In the genomic region with DNA sequence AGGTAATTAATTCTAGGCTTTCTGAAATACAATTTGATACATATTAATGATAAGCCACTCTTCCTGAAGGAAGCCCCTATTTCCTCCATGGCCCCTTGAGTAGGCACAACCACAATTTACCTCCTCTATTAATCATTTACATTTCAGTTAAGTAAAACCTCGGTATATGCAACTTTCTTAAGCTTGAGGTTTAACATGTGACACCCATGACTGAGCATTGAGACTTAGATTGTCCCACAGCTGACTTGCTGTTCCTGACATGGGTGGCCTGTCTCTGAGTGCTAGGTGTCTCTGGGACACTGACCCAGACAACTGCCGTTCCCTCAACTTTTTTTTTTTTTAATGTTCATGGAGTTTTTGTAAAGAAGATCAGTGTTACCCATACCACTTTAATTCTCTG, we compare ENCODE assay signal across 28 mouse cellular contexts.
DNase-seq lines count a peak whose midpoint lies in the region; ATAC-seq and TF ChIP-seq lines count a peak whose summit lies in the region.
"Had no signal": no experiment of that assay in that cellular context is flagged by ENCODE, and none has a peak within 500 bp of the region (broad histone marks: within the 10 kb centered on the region; RNA-seq: fewer than 3 reads in every experiment).

No protein-coding gene starts in this region.

- POLR2A ChIA-PET in Patski (lab: Charles Lee), result interaction anchor here (0.6 to 0.7 kb wide), 2 partner anchors 16 to 70 kb away, joined by 3 to 5 read pairs; no protein-coding TSS in a partner anchor

- no peaks in the 10 kb centered on the region for H3K9me3 ChIP-seq in intestine, postnatal 0 days (ENCODE audit: control insufficient read depth)
- no peaks in the 10 kb centered on the region for H3K9me3 ChIP-seq in intestine, embryonic 16.5 days (ENCODE audit: control insufficient read depth, low read length)
- H3K9me3 ChIP-seq in kidney, embryonic 15.5 days (replicated peaks), result no peaks in the 10 kb centered on the region
- no peaks in the 10 kb centered on the region for H3K9me3 ChIP-seq in kidney, postnatal 0 days (replicated peaks; ENCODE audit: low read length)
- H3K9me3 ChIP-seq in liver, embryonic 12.5 days (replicated peaks), result no peaks in the 10 kb centered on the region
- H3K9me3 ChIP-seq: embryonic facial prominence, embryonic 13.5 days; embryonic facial prominence, embryonic 15.5 days; forebrain, embryonic 10.5 days; forebrain, embryonic 12.5 days; G1E had no signal

- no peak overlapping the region for H3K4me3 ChIP-seq in intestine, postnatal 0 days (ENCODE audit: low read depth, low read length)
- H3K4me3 ChIP-seq in intestine, embryonic 16.5 days (ENCODE audit: low read length), result no peak overlapping the region
- H3K4me3 ChIP-seq in kidney, embryonic 15.5 days (replicated peaks), result no peak overlapping the region
- H3K4me3 ChIP-seq in kidney, postnatal 0 days (replicated peaks; ENCODE audit: low read depth, low read length), result no peak overlapping the region
- H3K4me3 ChIP-seq in liver, embryonic 12.5 days, result no peak overlapping the region
- H3K4me3 ChIP-seq: embryonic facial prominence, embryonic 13.5 days; embryonic facial prominence, embryonic 15.5 days; erythroblast, embryonic 14.5 days; forebrain, embryonic 10.5 days; forebrain, embryonic 12.5 days had no signal

- peaks cover 23% of the 10 kb centered on the region for H3K36me3 ChIP-seq in intestine, postnatal 0 days (ENCODE audit: control insufficient read depth, insufficient read depth)
- no peaks in the 10 kb centered on the region for H3K36me3 ChIP-seq in intestine, embryonic 16.5 days (ENCODE audit: control insufficient read depth, insufficient read depth, low read length)
- H3K36me3 ChIP-seq in kidney, embryonic 15.5 days, result no peaks in the 10 kb centered on the region
- no peaks in the 10 kb centered on the region for H3K36me3 ChIP-seq in kidney, postnatal 0 days (ENCODE audit: insufficient read depth, low read length)
- no peaks in the 10 kb centered on the region for H3K36me3 ChIP-seq in liver, embryonic 12.5 days
- H3K36me3 ChIP-seq: embryonic facial prominence, embryonic 13.5 days; embryonic facial prominence, embryonic 15.5 days; G1E had no signal

- peak; percentile 38; the same call in 1 of the 2 replicates for ATAC-seq in intestine, postnatal 0 days
- ATAC-seq in intestine, embryonic 16.5 days, result no peak; the same call in 1 of the 2 replicates
- ATAC-seq in kidney, embryonic 15.5 days (replicated peaks; ENCODE audit: low FRiP score), result peak; percentile 83
- ATAC-seq in kidney, postnatal 0 days (replicated peaks; ENCODE audit: low FRiP score, low read depth), result peak; percentile 46; the same call in 1 of the 2 replicates
- ATAC-seq in Patski, result peak; percentile 38
- no peak for ATAC-seq in liver, embryonic 12.5 days
- ATAC-seq: CD4-positive, CD25-positive, alpha-beta regulatory T cell, adult 4 months; forebrain, embryonic 14.5 days had no signal

- CTCF ChIA-PET in Patski (lab: Charles Lee), result interaction anchor here (1.2 to 3.5 kb wide), 4 partner anchors 12 to 124 kb away, joined by 3 to 16 read pairs (median 5); no protein-coding TSS in a partner anchor

- no peak overlapping the region for H3K27ac ChIP-seq in intestine, postnatal 0 days (ENCODE audit: low read depth, low read length)
- no peak overlapping the region for H3K27ac ChIP-seq in intestine, embryonic 16.5 days (ENCODE audit: low read length)
- peak overlapping the region; percentile 66 for H3K27ac ChIP-seq in kidney, embryonic 15.5 days
- H3K27ac ChIP-seq in kidney, postnatal 0 days, result no peak overlapping the region
- H3K27ac ChIP-seq in liver, embryonic 12.5 days, result no peak overlapping the region
- H3K27ac ChIP-seq: embryonic facial prominence, embryonic 13.5 days; embryonic facial prominence, embryonic 15.5 days; forebrain, embryonic 10.5 days; forebrain, embryonic 12.5 days had no signal

- no peak for TF ChIP-seq CTCF in intestine, postnatal 0 days (IDR thresholded peaks at IDR 0.05; ENCODE audit: low read depth)
- no peak for TF ChIP-seq CTCF in kidney, postnatal 0 days (IDR thresholded peaks at IDR 0.05; ENCODE audit: low read depth)
- no peak for TF ChIP-seq CTCF in Patski (IDR thresholded peaks at IDR 0.05)

- WGBS in intestine, postnatal 0 days, result 48% methylated on average over 2 of the region's 2 CpGs
- 67% methylated on average over 2 of the region's 2 CpGs for WGBS in intestine, embryonic 16.5 days
- WGBS in kidney, embryonic 15.5 days, result 48% methylated on average over 2 of the region's 2 CpGs
- WGBS in kidney, postnatal 0 days, result 48% methylated on average over 2 of the region's 2 CpGs
- 63% methylated on average over 2 of the region's 2 CpGs for WGBS in liver, embryonic 12.5 days (ENCODE audit: insufficient replicate concordance)

- no peak overlapping the region for H3K4me2 ChIP-seq in intestine, postnatal 0 days (replicated peaks; ENCODE audit: low read depth)
- no peak overlapping the region for H3K4me2 ChIP-seq in intestine, embryonic 16.5 days (ENCODE audit: low read depth, low read length)
- H3K4me2 ChIP-seq in kidney, embryonic 15.5 days, result no peak overlapping the region
- no peak overlapping the region for H3K4me2 ChIP-seq in kidney, postnatal 0 days (ENCODE audit: low read length)
- H3K4me2 ChIP-seq in liver, embryonic 12.5 days, result no peak overlapping the region
- H3K4me2 ChIP-seq: embryonic facial prominence, embryonic 13.5 days; embryonic facial prominence, embryonic 15.5 days; forebrain, embryonic 12.5 days had no signal

- in situ Hi-C loops in Patski (cut with MboI; ENCODE audit: low pct_unique_long_range_greater_than_20kb), result no loop called here

- no peak overlapping the region for H3K9ac ChIP-seq in intestine, postnatal 0 days (ENCODE audit: low read depth, low read length)
- H3K9ac ChIP-seq in intestine, embryonic 16.5 days (ENCODE audit: low read depth, low read length), result no peak overlapping the region
- H3K9ac ChIP-seq in kidney, embryonic 15.5 days, result no peak overlapping the region
- H3K9ac ChIP-seq in kidney, postnatal 0 days (ENCODE audit: low read depth, low read length), result no peak overlapping the region
- no peak overlapping the region for H3K9ac ChIP-seq in liver, embryonic 12.5 days
- H3K9ac ChIP-seq: embryonic facial prominence, embryonic 13.5 days; embryonic facial prominence, embryonic 15.5 days; forebrain, embryonic 12.5 days had no signal

- H3K4me1 ChIP-seq in intestine, postnatal 0 days (replicated peaks; ENCODE audit: control insufficient read depth, insufficient read depth, low read length), result no peaks in the 10 kb centered on the region
- H3K4me1 ChIP-seq in intestine, embryonic 16.5 days (ENCODE audit: control insufficient read depth, insufficient read depth, low read length), result no peaks in the 10 kb centered on the region
- H3K4me1 ChIP-seq in kidney, embryonic 15.5 days, result peaks cover 9% of the 10 kb centered on the region
- no peaks in the 10 kb centered on the region; the same call in 1 of the 2 replicates for H3K4me1 ChIP-seq in kidney, postnatal 0 days (replicated peaks; ENCODE audit: insufficient read depth, low read length)
- no peaks in the 10 kb centered on the region for H3K4me1 ChIP-seq in liver, embryonic 12.5 days
- H3K4me1 ChIP-seq: embryonic facial prominence, embryonic 13.5 days; embryonic facial prominence, embryonic 15.5 days; forebrain, embryonic 10.5 days; forebrain, embryonic 12.5 days had no signal

- DNase-seq in kidney, postnatal 36 days, result no peak
- DNase-seq in kidney, postnatal 0 days (ENCODE audit: low spot score), result peak; percentile 16
- DNase-seq in kidney, postnatal 10 days, result no peak
- peak; percentile 62 for DNase-seq in Patski (ENCODE audit: low read depth, low spot score)
- DNase-seq: adrenal gland, adult 2 months; adrenal gland, postnatal 10 days; adrenal gland, postnatal 25 days; B cell, adult 2 months; cerebellum, adult 11 months; cerebellum, adult 18-20 months; cerebellum, adult 8-10 months; cerebellum, adult 9-11 months; cerebellum, postnatal 14 days; cerebellum, postnatal 36 days; embryo, embryonic 11 days had no signal

- no peaks in the 10 kb centered on the region for H3K27me3 ChIP-seq in intestine, postnatal 0 days (replicated peaks; ENCODE audit: control insufficient read depth, insufficient read depth, low read length)
- no peaks in the 10 kb centered on the region for H3K27me3 ChIP-seq in intestine, embryonic 16.5 days (replicated peaks; ENCODE audit: control insufficient read depth, insufficient read depth, low read length)
- H3K27me3 ChIP-seq in kidney, embryonic 15.5 days, result no peaks in the 10 kb centered on the region
- H3K27me3 ChIP-seq in kidney, postnatal 0 days (ENCODE audit: insufficient read depth, low read length), result no peaks in the 10 kb centered on the region
- no peaks in the 10 kb centered on the region for H3K27me3 ChIP-seq in Patski
- H3K27me3 ChIP-seq in liver, embryonic 12.5 days (replicated peaks), result no peaks in the 10 kb centered on the region
- H3K27me3 ChIP-seq: CH12.LX; embryonic facial prominence, embryonic 13.5 days; embryonic facial prominence, embryonic 15.5 days; forebrain, embryonic 12.5 days had no signal

Comparison
In these comparisons a context has a peak if more than half of its experiments do, and no peak if none do; other contexts are left out.
1. ATAC-seq: peak in intestine, postnatal 0 days (single experiment), kidney, embryonic 15.5 days (single experiment), kidney, postnatal 0 days (single experiment) and Patski (single experiment); none in intestine, embryonic 16.5 days (single experiment) and liver, embryonic 12.5 days (single experiment).
2. DNase-seq: peak in kidney, postnatal 0 days (single experiment) and Patski (single experiment); none in kidney, postnatal 36 days (0 of 2) and kidney, postnatal 10 days (single experiment).